Mouse (Mus musculus) thymus, adult 2 months (tissue): Measurements from ENCODE around the gene Prdm11.

Source experiments
- CTCF ChIP-seq: fragments of 200-500 bp; IDR thresholded peaks from 2 replicates; pipeline ENCODE4 v1.5.1; 2012; ENCODE audit warnings: mild to moderate bottlenecking, control low read depth, low read length, moderate library complexity, borderline replicate concordance; ENCODE audit not compliant: control insufficient read depth, poor library complexity, insufficient read depth; ENCODE audit errors: extremely low read depth
- POLR2A ChIP-seq: fragments of 200-500 bp; IDR thresholded peaks from 2 replicates; pipeline ENCODE4 v1.6.1; 2012; ENCODE audit warnings: mild to moderate bottlenecking, low read length, control low read depth, moderate library complexity; ENCODE audit not compliant: control insufficient read depth, poor library complexity, insufficient read depth; ENCODE audit errors: extremely low read depth

DNA sequence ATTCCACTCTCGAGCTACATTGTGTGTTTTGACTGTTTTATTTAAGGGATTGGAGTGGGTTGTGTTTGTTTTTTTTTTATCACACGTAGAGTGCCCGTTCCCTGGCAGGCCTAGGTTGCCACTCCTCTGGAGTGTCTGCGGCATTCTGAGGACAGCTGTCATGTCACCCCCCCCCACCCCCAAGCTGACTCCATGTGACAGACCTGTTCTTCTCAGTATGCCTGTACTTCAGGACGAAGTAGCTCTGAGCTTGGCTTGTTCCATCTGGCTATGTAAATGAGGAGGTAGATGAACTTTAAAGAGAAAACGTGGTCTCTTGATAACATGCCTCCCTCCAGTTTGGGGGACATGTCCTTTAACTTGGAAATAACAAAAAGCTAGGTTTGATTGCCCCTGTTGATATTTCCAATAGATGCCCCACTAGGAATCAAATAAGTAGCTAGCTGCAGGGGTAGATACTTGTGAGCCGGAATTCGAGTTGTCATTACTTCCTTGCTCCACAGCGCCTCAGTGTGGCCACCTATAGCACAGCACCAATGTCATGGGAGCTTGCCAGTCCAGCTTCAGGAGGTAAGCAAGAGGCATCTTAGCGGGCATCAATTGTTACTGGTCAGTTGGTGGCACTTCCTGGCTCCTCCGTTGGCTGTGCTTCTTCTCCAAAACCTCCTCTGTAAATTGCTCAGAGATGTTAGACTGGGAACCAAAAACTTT lies 91.4 kb downstream of the Prdm11 start:
- peak; percentile 75; the same call in 1 of the 2 replicates for TF ChIP-seq CTCF
- no peak for TF ChIP-seq POLR2A
